Mouse (Mus musculus) brown adipose tissue, adult 24 weeks (tissue): ENCODE data around the gene Wwox. TPM values are rescaled to one million over a fixed set of nuclear protein-coding genes. Genes with fewer than 3 reads are reported as not detected.

Experiments used
- H3K27ac ChIP-seq: fragments of 200-500 bp; replicated peaks from 2 replicates; pipeline ENCODE4 v1.5.1; 2012; ENCODE audit warnings: low read depth, mild to moderate bottlenecking, low read length
- H3K4me1 ChIP-seq: fragments of 200-500 bp; 2 replicates; pipeline ENCODE4 v1.6.1; 2012; ENCODE audit warnings: low read length, mixed read lengths; ENCODE audit not compliant: control insufficient read depth, insufficient read depth, insufficient read length
- H3K4me3 ChIP-seq: fragments of 200-500 bp; 2 replicates; pipeline ENCODE4 v1.5.1; 2012; ENCODE audit warnings: low read depth, mild to moderate bottlenecking, low read length, moderate library complexity; ENCODE audit not compliant: insufficient read depth
- polyA plus RNA-seq: library from polyadenylated mRNA; stranded (reverse); fragments of >200 nt; gene quantifications from 2 replicates; pipeline ENCODE4 v1.2.4, GENCODE M21; 2012; ENCODE audit not compliant: missing spikeins, insufficient read depth, insufficient read length

Wwox gene
- polyA plus RNA-seq, 1 experiment, result 11.8 TPM

DNA sequence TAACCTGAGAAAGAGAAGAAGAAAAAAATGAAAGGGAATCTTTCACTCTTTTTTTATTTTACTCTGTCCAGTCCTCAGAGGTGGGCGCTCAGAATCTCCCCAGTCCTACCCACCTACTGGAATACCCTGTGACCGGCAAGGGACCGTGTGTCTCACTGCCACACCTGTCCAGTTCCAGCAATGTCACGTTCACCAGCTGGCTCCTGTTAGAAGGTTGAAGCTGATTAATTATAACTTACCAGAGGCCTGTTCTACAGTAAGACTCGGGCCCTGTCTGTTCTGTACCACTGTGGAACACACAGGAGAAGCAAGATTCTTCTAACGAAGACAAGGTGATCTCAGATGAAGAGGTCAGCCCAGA is 334.9 kb downstream of the Wwox start:
- H3K27ac ChIP-seq, result no peak overlapping the region
- H3K4me1 ChIP-seq, result peaks cover 5% of the 10 kb centered on the region; the same call in 1 of the 2 replicates
- H3K4me3 ChIP-seq, result no peak overlapping the region

DNA sequence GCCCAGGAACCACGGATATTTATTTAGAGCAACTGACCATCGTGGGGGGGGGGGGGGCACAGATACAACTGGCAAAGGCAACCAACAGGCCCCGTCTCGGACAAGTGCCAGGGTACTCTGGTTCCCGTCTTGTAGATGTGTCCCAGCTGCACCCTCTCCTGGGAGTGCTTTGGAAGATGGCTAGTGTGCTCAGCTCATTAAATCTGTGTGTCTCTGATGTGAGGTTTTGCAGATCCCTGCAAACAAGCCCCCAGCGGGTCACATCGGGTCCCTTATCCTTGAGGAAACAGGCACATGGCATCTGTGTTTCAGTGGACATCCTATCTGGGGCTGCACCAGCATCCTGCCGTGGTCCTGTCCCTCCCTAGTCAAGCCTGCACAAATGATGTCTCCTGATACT is 336.1 kb downstream of the Wwox start:
- no peak overlapping the region for H3K4me3 ChIP-seq
- H3K27ac ChIP-seq, result no peak overlapping the region
- H3K4me1 ChIP-seq, result peaks cover 5% of the 10 kb centered on the region; the same call in 1 of the 2 replicates

DNA sequence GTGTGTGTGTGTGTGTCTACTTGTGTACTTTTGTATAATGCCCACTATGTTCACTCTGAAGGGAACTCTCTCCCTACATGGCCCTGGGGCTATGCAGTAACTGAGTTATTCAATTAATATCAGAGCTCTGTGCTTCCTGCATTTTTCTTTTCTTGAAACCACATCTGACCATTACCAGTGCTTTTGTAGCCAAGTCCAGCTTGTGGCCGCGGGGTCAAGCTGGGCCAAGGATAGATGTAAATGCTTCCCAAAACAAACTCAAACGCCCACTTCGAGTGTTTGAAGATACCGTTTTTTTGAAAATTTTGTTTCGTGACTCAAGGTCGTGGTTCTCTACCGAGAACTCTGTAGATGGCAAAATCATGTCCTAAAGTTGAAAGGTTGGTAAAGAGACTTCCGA is 337.2 kb downstream of the Wwox start:
- H3K4me3 ChIP-seq, result no peak overlapping the region
- H3K4me1 ChIP-seq, result peaks cover 5% of the 10 kb centered on the region; the same call in 1 of the 2 replicates
- no peak overlapping the region for H3K27ac ChIP-seq

DNA sequence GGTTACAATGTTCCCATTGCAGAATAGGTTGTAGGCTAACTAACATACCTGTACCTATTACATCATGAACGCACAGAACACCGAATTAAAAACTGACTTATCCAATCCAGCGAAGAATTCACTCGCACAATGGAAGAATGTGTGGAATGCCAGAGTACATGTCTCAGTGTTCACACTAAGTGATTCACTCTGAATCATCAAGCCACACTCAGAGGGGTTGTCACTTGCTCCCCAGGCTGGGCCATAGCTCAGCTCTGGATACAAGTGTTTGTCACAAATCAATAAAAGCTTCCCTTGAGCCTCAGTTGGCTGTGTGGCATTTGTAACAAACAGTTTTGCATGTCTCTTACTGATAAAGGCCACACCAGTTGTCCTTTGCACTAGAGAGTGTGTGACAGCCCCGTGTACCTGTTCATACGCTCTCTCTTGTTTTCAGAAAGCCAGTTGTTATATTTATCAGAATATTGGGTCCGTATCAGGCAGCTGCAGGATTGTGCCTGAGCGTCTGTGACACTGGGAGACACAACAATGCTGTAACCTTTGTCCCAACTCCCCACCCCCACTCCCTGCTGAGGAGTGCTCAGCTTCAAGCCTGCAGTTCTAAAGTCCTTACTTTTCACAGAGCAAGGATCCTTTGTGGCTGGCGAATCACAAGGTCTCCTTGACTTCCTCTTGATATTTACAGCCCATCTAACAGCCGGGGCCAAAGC is 338.0 kb downstream of the Wwox start:
- no peak overlapping the region for H3K4me3 ChIP-seq
- peaks cover 3% of the 10 kb centered on the region; the same call in 1 of the 2 replicates for H3K4me1 ChIP-seq
- no peak overlapping the region for H3K27ac ChIP-seq

DNA sequence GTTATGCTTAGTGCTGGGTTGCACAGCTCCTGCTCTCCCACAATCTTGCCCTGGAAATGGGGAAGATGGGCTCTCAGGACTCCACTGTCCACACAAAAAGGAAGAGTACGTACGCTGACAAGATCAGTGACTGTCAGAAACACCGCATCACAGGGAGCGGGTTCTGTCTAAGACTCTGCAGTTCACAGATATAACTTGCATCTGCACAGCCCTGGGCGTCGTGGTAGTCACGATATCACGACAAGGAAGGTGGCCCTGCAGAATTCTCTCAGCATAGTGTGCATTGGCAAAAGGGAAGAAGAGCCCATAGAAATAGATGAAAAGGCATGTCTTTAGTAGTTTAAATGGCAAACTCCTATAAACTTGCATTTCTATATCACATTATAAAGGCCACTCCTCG is 339.5 kb downstream of the Wwox start:
- H3K4me3 ChIP-seq, result no peak overlapping the region
- peaks cover 6% of the 10 kb centered on the region; the same call in 1 of the 2 replicates for H3K4me1 ChIP-seq
- H3K27ac ChIP-seq, result no peak overlapping the region

DNA sequence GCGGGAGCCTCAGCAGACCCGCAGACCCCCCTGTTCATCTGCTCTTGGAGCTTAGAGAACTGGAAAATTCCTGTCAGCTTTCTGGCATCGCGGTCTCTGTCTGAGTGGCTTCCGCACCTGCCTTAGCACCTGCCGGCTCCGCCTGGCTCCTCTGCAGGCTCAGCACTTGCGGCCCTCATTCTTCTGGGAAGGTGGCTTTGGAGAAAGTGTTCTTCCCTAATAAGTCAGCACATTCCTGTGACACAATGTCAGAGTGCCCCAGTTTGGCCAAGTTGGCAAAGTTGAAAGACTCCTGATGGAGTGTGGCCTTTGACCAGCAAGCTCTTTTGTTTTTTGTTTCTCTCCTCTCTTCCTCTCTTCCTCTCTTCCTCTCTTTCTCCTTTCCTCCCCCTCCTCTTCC is 343.9 kb downstream of the Wwox start:
- no peak overlapping the region for H3K27ac ChIP-seq
- no peak overlapping the region for H3K4me3 ChIP-seq
- H3K4me1 ChIP-seq, result 0 out of 2 replicates have a peak, but pooled peaks cover 3% of the 10 kb centered on the region

DNA sequence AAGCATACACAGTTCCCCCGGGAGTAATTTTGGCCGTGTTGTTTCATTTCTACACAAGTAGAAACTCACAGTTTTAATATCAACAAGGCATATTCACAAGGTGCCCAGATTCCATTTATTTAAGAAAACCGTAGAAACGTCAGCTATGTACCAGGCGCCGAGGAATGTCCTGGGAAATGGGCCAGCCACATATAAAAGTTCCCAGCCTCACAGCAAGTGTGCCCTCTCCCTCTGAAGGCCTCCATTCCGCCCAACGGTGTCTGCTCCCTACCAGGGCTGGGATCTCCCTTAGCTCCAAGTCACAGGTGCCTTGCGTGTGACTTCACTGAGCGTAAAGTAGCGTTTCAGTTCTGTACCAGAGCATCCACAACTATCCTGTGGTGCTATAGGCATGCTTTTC is 346.4 kb downstream of the Wwox start:
- Histone ChIP-seq H3K27ac (no peak overlapping the region), H3K4me1 (0 out of 2 replicates have a peak, but pooled peaks cover 3% of the 10 kb centered on the region), H3K4me3 (no peak overlapping the region)

DNA sequence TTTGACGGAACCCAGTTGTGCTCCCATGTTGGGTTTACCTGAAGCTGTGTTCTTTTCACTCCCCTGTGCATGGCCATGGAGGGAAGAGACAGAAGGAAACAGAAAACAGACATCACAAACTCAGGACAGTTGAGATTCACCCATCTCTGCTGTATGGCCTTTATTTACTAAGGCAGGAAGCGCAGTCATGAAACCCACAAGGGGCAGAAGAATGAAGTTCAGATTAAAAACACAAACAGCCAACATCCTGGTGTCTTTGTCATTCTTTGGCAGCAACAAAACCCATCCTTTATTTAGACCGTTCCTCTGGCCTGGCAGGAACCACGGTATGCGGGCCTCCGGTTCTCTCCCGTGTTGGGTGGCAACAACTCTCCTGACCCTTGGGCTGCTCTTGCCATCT is 350.2 kb downstream of the Wwox start:
- H3K27ac ChIP-seq, result no peak overlapping the region
- no peak overlapping the region for H3K4me3 ChIP-seq
- H3K4me1 ChIP-seq, result no peaks in the 10 kb centered on the region

DNA sequence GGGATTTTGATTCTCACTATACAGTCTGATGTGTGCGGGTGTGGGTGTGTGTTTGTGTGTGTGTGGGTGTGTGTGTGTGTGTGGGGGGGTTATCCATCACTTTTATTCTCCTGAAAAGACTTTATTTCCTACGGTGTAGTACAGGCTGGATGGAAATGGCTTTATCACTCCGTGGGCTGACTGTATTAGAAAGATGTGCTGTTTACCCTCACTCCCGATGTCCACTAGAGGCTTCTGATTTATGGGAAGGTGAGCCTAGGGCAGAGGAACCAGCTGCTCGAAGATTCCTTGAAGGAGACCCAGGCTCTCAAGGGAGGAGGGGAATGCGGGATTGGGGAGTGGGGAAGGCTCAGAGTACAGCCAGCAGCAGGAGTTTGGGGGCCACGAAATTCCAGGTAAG is 351.3 kb downstream of the Wwox start:
- no peak overlapping the region for H3K27ac ChIP-seq
- H3K4me1 ChIP-seq, result no peaks in the 10 kb centered on the region
- H3K4me3 ChIP-seq, result no peak overlapping the region

DNA sequence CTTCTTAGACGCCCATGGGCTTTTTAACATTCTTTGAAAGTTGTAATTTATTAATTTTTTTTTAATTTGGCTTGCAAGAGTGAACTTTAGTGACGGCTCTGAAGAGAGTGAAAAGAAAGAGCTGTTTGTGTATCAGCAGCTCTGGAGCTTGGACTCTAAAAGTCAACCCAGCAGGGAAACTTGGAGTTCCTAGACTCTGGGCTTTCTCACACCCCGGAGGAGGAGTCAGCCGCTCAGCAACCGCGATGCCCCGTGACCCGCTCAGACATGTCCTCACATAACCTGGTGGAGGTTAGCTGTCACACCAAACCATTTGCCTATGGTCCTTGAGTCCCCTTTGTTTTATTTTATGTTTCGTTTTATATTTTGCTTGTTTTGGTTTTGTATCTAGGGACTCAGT is 354.2 kb downstream of the Wwox start:
- H3K4me3 ChIP-seq, result no peak overlapping the region
- H3K27ac ChIP-seq, result no peak overlapping the region
- no peaks in the 10 kb centered on the region for H3K4me1 ChIP-seq

DNA sequence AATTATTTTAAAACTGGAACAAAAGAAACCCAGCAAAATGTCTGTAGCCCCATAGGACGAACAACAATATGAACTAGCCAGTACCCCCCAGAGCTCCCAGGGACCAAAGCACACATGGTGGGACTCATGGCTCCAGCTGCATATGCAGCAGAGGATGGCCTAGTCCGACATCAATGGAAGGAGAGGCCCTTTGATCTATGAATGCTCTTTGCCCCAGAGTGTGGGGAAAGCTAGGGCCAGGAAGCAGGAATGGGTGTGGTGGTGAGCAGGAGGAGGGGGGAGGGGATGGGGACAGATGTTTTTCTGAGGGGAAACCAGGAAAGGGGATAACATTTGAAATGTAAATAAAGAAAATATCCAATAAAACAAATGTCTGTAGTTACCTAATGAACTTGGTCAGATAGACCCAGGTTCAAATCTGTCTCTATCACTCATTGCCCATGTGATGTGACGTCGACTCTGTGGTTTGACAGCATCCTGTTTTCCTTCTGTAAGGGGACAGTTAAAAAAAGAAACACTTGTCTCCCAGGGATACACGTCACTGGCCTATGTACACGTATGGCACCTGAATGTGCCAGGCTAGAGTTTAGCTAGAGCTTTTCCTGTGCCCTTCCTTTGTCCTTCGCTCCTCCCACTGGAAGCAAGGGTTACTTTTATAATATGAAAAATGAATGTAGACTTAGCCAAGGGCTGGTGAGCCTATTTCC is 362.1 kb downstream of the Wwox start:
- Histone ChIP-seq H3K4me3 (no peak overlapping the region), H3K27ac (no peak overlapping the region), H3K4me1 (peaks cover 7% of the 10 kb centered on the region; the same call in 1 of the 2 replicates)

DNA sequence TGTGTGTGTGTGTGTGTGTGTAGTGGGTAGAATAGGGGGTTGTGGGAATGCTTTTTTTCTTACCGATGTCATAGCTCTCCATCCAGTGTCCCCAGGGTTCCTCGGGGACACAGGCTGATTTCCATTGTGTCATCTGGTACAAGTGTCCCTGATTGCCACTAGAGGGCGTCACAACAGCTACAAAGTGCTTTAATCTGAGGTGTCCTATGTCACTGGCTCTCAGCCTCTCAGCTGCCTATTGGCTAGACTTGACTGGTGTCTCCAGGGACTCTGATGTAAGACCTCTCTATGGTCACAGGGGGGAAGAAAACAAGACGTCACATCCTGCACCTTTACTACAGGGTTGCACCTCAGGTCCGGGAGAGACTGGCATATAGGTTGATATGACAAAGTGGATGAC is 363.7 kb downstream of the Wwox start:
- H3K4me3 ChIP-seq, result no peak overlapping the region
- H3K4me1 ChIP-seq, result peaks cover 7% of the 10 kb centered on the region; the same call in 1 of the 2 replicates
- H3K27ac ChIP-seq, result no peak overlapping the region

DNA sequence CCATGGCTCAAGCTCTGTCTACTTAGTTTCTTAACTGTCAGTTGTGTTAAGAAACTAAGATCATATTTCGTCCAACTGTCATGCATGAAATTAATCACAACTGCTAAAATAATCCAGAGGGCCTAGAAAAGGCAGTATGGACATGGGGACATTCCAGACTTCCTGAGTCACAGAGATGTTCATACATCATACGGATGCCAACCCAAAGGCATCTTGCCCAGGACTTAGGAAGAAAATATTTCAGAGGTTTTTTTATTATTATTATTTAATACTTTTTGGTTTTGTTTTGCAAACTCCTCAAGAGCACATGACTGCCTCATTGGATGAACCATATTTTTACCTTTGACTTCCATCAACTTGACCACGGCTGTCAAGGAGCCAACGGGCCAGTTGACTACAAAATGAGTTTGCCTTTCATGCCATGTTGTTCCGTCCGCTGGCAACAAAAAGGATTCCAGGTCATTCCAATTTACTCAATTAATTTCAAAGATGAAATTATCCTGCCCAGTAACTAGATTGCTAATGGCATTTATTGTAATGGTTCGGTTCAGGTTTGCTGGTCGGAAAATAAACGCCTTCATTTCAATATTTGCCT is 367.5 kb downstream of the Wwox start:
- no peak overlapping the region for H3K4me3 ChIP-seq
- no peak overlapping the region for H3K27ac ChIP-seq
- peaks cover 4% of the 10 kb centered on the region; the same call in 1 of the 2 replicates for H3K4me1 ChIP-seq

DNA sequence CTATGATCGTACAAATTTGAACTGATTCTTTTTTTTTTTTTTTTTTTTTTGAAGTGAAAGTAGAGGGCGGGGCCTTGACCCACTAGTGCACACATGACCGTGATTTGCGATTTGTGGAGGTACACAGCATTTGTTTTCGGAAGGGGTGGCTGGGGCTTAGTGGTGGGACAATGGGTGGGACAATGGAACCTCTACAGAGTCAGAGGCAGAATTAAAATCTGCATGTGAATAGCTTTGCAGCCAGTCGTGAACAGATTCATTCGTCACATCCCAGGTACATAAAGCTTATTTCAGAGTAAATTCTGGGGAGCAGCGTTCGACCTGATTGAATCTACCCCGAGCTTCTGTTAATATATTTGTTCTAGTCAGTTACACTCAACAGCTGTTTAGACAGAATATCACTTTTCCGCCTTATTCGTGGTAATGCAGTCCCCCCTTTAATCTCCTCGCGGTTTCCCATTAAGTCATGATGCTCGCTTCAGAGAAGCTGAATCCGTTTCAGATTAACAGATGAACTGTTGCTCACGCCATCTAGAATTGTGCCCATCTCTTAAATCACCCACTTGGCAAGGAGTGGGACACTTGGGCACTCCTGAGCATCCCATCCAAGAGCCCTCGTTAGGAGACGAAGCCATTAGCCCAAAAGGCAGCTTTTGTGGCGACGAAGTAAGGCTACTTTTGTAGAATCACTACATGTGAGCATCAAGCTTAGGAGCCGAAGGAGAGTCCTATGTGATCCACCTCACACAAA is 368.4 kb downstream of the Wwox start:
- no peaks in the 10 kb centered on the region for H3K4me1 ChIP-seq
- no peak overlapping the region for H3K27ac ChIP-seq
- no peak overlapping the region for H3K4me3 ChIP-seq

DNA sequence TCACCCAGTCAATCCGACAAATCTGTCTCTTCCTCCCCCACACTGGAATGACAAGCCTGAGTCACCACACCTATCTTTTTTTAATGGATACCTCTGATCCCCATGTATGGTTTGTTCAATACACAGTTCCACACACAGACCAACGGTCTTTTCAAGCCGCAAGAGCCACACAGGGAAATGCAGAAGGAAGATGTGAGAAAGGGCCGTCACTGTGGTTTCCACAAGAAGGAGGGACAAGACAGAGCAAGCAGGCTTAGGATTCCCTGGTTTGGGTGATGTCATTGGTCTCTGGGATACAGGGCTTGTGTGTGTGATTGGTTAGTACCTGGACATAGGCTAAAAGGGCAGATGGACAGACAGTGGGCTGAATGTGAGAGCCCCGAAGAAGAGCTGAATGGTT is 371.0 kb downstream of the Wwox start:
- H3K4me3 ChIP-seq, result no peak overlapping the region
- H3K4me1 ChIP-seq, result peaks cover 8% of the 10 kb centered on the region; the same call in 1 of the 2 replicates

More for the DNA sequence above, 371.0 kb downstream of the Wwox start:
- no peak overlapping the region for H3K27ac ChIP-seq
